Mouse (Mus musculus) layer of hippocampus, postnatal 36 days (tissue): ENCODE measurements around the gene Ilf2. TPM values are rescaled to one million over a fixed set of nuclear protein-coding genes. Genes with fewer than 3 reads are reported as not detected.

Experiments
- DNase-seq, 2 experiments: peaks; one replicate each; pipeline ENCODE4 v3.0.0; 2022
- total RNA-seq, 2 experiments: library from RNA; stranded (reverse); gene quantifications; 2 replicates each; pipeline ENCODE4 v1.2.3; 2021

Ilf2 gene
- 10 to 100 TPM; 83.0 to 83.8 TPM for total RNA-seq

GRCm38 (mm10) chr3:90475831-90476611 lies at the start of gene Ilf2:
Gene Ilf2 (plus strand): TSS chr3:90476126.
- DNase-seq = peak; percentile 93 to 95

- DNase-seq = no peak
Observed at GRCm38 (mm10) chr3:90427574-90427973, 48.4 kb upstream of the Ilf2 start.

- no peak for DNase-seq
Observed at GRCm38 (mm10) chr3:90428186-90428585, 47.7 kb upstream of the Ilf2 start.

GRCm38 (mm10) chr3:90429576-90429975 lies 46.4 kb upstream of the Ilf2 start:
- DNase-seq = no peak

- DNase-seq = no peak
Observed at GRCm38 (mm10) chr3:90432348-90432747, 43.6 kb upstream of the Ilf2 start.

GRCm38 (mm10) chr3:90432811-90433219 lies 43.1 kb upstream of the Ilf2 start:
- DNase-seq = peak; percentile 58 to 63

GRCm38 (mm10) chr3:90433381-90434020 lies 42.4 kb upstream of the Ilf2 start, which contains the start of gene Ints3:
Gene Ints3 (minus strand): TSS chr3:90433622.
- peak; percentile 100 for DNase-seq

GRCm38 (mm10) chr3:90434073-90434730 lies 41.7 kb upstream of the Ilf2 start:
- DNase-seq = no peak

- no peak for DNase-seq
Observed at GRCm38 (mm10) chr3:90437131-90437530, 38.8 kb upstream of the Ilf2 start.

GRCm38 (mm10) chr3:90440756-90441155 lies 35.2 kb upstream of the Ilf2 start:
- no peak for DNase-seq

GRCm38 (mm10) chr3:90443977-90444376 lies 31.9 kb upstream of the Ilf2 start:
- DNase-seq = no peak

- DNase-seq = no peak
Observed at GRCm38 (mm10) chr3:90445417-90446200, 30.3 kb upstream of the Ilf2 start.

- peak; percentile 58 to 61 for DNase-seq
Observed at GRCm38 (mm10) chr3:90446389-90447122, 29.4 kb upstream of the Ilf2 start.

- no peak for DNase-seq
Observed at GRCm38 (mm10) chr3:90447123-90447494, 28.8 kb upstream of the Ilf2 start.

GRCm38 (mm10) chr3:90448626-90449025 lies 27.3 kb upstream of the Ilf2 start:
- DNase-seq = no peak

- no peak for DNase-seq
Observed at GRCm38 (mm10) chr3:90450874-90451273, 25.1 kb upstream of the Ilf2 start.

- peak; percentile 46 to 48 for DNase-seq
Observed at GRCm38 (mm10) chr3:90451396-90452095, 24.4 kb upstream of the Ilf2 start.

- DNase-seq = no peak
Observed at GRCm38 (mm10) chr3:90454931-90455330, 21.0 kb upstream of the Ilf2 start.

- no peak for DNase-seq
Observed at GRCm38 (mm10) chr3:90459727-90460126, 16.2 kb upstream of the Ilf2 start.

- no peak for DNase-seq
Observed at GRCm38 (mm10) chr3:90460315-90460714, 15.6 kb upstream of the Ilf2 start.

GRCm38 (mm10) chr3:90461935-90462334 lies 14.0 kb upstream of the Ilf2 start:
- DNase-seq = no peak
